Mouse (Mus musculus) spleen, adult 2 months (tissue): ENCODE results near the gene Ptms. TPM values are rescaled to one million over a fixed set of nuclear protein-coding genes. Genes with fewer than 3 reads are reported as not detected.

Source experiments
- DNase-seq, 2 experiments: peaks; one replicate each; pipeline versions ENCODE4 v3.0.0 to v3.0.0-alpha.2; 2012 to 2021; ENCODE audit warnings: low spot score in 2 of 2, low read depth in 1 of 2
- H3K27ac ChIP-seq: fragments of 200-500 bp; 2 replicates; pipeline ENCODE4 v1.5.1; 2012; ENCODE audit warnings: low read length, inconsistent platforms; ENCODE audit not compliant: insufficient read depth
- H3K27me3 ChIP-seq: fragments of 200-500 bp; 2 replicates; pipeline ENCODE4 v1.6.1; 2012; ENCODE audit warnings: mild to moderate bottlenecking, moderate library complexity, low read length, inconsistent platforms; ENCODE audit not compliant: control insufficient read depth, insufficient read depth
- H3K36me3 ChIP-seq: fragments of 200-500 bp; 2 replicates; pipeline ENCODE4 v1.6.1; 2012; ENCODE audit warnings: mild to moderate bottlenecking, low read length, inconsistent platforms; ENCODE audit not compliant: control insufficient read depth, insufficient read depth
- H3K4me1 ChIP-seq: fragments of 200-500 bp; 2 replicates; pipeline ENCODE4 v1.6.1; 2011; ENCODE audit warnings: inconsistent platforms; ENCODE audit not compliant: control insufficient read depth, insufficient read depth, insufficient read length
- H3K4me3 ChIP-seq: fragments of 200-500 bp; 2 replicates; pipeline ENCODE4 v1.5.1; 2011; ENCODE audit warnings: mild to moderate bottlenecking, inconsistent platforms; ENCODE audit not compliant: insufficient read depth, insufficient read length; ENCODE audit errors: extremely low read depth
- CTCF ChIP-seq: fragments of 200-500 bp; IDR thresholded peaks from 2 replicates; pipeline ENCODE4 v1.5.1; 2011; ENCODE audit warnings: mild to moderate bottlenecking, inconsistent platforms; ENCODE audit not compliant: insufficient read depth, insufficient read length, insufficient replicate concordance; ENCODE audit errors: extremely low read depth
- POLR2A ChIP-seq: fragments of 200-500 bp; IDR thresholded peaks from 2 replicates; pipeline ENCODE4 v1.6.1; 2011; ENCODE audit warnings: low read depth, low read length, inconsistent platforms
- WGBS: fragments of 180-500 bp; shearing (Covaris S2); methylation state at CpG from one replicate; pipeline ENCODE4 v1.1.7; 2018; 5-methylcytosine and 5-hydroxymethylcytosine counted together
- polyA plus RNA-seq: library from polyadenylated mRNA; depleted of rRNA; stranded (reverse); fragments of >200 nt; gene quantifications from 2 replicates; pipeline ENCODE4 v1.2.3, GENCODE M21; 2012

Gene Ptms
- polyA plus RNA-seq, 1 experiment: 450 TPM

GRCm38 (mm10) chr6:124938554-124938953, 18.7 kb upstream of the Ptms start:
- DNase-seq: no peak
- no peak overlapping the region for H3K27ac ChIP-seq
- no peaks in the 10 kb centered on the region for H3K4me1 ChIP-seq
- no peaks in the 10 kb centered on the region for H3K27me3 ChIP-seq
- H3K36me3 ChIP-seq: peaks cover 13% of the 10 kb centered on the region
- WGBS: 88% methylated on average over 7 of the region's 7 CpGs
- TF ChIP-seq CTCF: no peak
- no peak for TF ChIP-seq POLR2A
- no peak overlapping the region for H3K4me3 ChIP-seq

GRCm38 (mm10) chr6:124937493-124937892, 17.6 kb upstream of the Ptms start:
- Histone ChIP-seq H3K27ac (no peak overlapping the region), H3K4me3 (no peak overlapping the region), H3K4me1 (no peaks in the 10 kb centered on the region), H3K27me3 (no peaks in the 10 kb centered on the region), H3K36me3 (peaks cover 13% of the 10 kb centered on the region)
- no peak for TF ChIP-seq CTCF
- TF ChIP-seq POLR2A: no peak
- WGBS: 91% methylated on average over 2 of the region's 2 CpGs
- no peak for DNase-seq

DNA sequence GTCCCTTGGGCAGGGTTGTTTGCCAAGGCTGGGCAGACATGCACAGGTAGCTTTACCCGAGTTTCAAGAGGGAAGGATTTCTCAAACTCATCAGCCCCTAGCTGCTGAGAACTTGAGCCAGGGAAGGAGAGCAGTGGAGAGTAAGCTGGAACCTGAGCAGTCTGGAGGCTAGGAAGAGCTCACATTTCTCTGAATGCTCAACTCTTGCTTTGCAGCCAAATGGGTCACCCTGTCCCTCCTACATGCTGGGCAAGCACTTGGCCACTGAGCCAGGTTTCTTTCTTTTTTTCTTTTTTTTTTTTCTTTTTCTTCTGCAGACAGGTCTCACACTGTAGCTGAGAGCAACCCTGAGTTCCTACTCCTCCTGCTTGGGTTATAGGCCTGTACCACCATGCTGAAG, 16.8 kb upstream of the Ptms start:
- DNase-seq: no peak
- Histone ChIP-seq H3K36me3 (peaks cover 13% of the 10 kb centered on the region), H3K4me1 (peaks cover 6% of the 10 kb centered on the region; the same call in 1 of the 2 replicates), H3K27ac (no peak overlapping the region), H3K4me3 (no peak overlapping the region), H3K27me3 (no peaks in the 10 kb centered on the region)
- TF ChIP-seq CTCF (no peak), POLR2A (no peak)
- WGBS: 86% methylated on average over 1 of the region's 1 CpGs

DNA sequence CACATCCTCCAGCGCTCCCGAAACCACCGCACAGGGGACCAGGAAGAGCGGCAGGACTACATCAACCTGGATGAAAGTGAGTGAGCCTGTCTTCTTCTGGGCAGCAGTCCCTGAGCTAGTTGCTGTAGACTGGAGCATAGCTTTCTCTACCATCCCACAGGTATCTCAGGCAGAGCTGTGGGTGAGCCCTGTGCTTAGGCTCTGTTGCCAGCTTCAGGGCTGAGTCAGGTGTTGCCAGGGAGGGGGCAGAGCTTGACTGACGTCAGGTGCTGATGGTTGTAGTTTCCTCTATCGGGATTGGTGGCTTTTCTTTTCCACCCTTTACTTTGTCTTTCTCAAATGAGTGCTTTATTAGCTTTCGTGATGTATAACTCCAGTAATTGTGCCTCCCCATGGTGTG, 14.8 kb upstream of the Ptms start:
- no peaks in the 10 kb centered on the region for H3K27me3 ChIP-seq
- TF ChIP-seq CTCF: no peak
- TF ChIP-seq POLR2A: no peak
- WGBS: 98% methylated on average over 7 of the region's 7 CpGs
- H3K27ac ChIP-seq: no peak overlapping the region
- no peak for DNase-seq
- no peak overlapping the region for H3K4me3 ChIP-seq
- peaks cover 13% of the 10 kb centered on the region for H3K36me3 ChIP-seq
- peaks cover 6% of the 10 kb centered on the region; the same call in 1 of the 2 replicates for H3K4me1 ChIP-seq

- Histone ChIP-seq H3K27ac (no peak overlapping the region), H3K4me3 (no peak overlapping the region), H3K27me3 (no peaks in the 10 kb centered on the region), H3K4me1 (peaks cover 6% of the 10 kb centered on the region; the same call in 1 of the 2 replicates), H3K36me3 (peaks cover 13% of the 10 kb centered on the region)
- TF ChIP-seq CTCF (no peak), POLR2A (no peak)
- DNase-seq: no peak
- 91% methylated on average over 3 of the region's 3 CpGs for WGBS
Observed at GRCm38 (mm10) chr6:124933127-124933526, 13.2 kb upstream of the Ptms start.

- Histone ChIP-seq H3K4me3 (peak overlapping the region; percentile 76; the same call in 1 of the 2 replicates), H3K36me3 (peaks cover 11% of the 10 kb centered on the region), H3K27me3 (no peaks in the 10 kb centered on the region), H3K4me1 (peaks cover 6% of the 10 kb centered on the region; the same call in 1 of the 2 replicates), H3K27ac (no peak overlapping the region)
- WGBS: 77% methylated on average over 12 of the region's 12 CpGs
- DNase-seq: no peak
- TF ChIP-seq POLR2A (no peak), CTCF (no peak)
Observed at GRCm38 (mm10) chr6:124932314-124932695, 12.4 kb upstream of the Ptms start.

DNA sequence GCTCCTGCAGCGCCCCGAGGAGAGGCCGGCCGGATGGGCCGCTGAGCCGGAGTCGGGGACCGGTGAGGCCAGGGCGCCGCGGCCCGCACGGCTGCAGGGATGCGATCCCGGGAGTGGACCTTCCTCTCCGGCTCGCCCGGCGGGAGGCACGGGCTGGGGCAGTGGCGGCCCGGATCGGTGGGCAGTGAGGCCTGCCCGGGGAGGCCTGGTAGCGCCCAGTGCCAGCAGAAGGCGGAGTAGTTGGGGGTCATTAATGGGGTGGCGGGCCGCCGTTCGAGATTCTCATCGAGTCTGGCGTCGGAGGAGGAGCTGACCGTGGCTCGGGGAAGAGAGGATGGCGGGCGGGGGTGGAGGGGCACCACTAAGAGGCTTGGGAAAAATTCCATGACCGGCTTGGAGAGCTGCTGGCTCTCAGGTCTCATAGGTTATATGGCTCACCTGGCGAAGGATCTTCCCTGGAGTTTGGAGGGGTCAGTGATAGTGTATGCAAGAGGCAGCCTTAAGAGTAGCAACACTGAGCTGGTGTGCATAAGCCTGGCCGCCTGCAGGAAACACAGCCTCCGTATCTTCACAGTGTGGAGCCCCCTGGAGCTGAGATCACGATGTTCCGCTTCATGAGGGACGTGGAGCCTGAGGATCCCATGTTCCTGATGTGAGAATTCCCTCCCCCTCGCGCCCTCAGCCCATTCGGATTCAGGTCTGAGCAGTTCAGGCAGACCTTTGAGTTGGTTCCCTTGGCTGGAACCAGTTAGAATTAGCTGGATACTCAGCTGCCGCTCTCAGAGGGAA, 11.8 kb upstream of the Ptms start:
- H3K27ac ChIP-seq: peak overlapping the region; percentile 56
- 4% methylated on average over 47 of the region's 48 CpGs for WGBS
- peaks cover 6% of the 10 kb centered on the region; the same call in 1 of the 2 replicates for H3K4me1 ChIP-seq
- TF ChIP-seq CTCF: no peak
- no peak for TF ChIP-seq POLR2A
- H3K36me3 ChIP-seq: peaks cover 11% of the 10 kb centered on the region
- no peaks in the 10 kb centered on the region for H3K27me3 ChIP-seq
- H3K4me3 ChIP-seq: peak overlapping the region; percentile 76
- DNase-seq: no peak
